Mouse (Mus musculus) CH12.LX (cell line): ENCODE results near the gene P2ry10b. TPM values are rescaled to one million over a fixed set of nuclear protein-coding genes. Genes with fewer than 3 reads are reported as not detected.

Experiments used
- DNase-seq: peaks from one replicate; pipeline ENCODE4 v3.0.0-alpha.2; 2013; ENCODE audit errors: extremely low read depth
- H3K27ac ChIP-seq: 2 replicates; pipeline ENCODE4 v1.5.1; 2012; ENCODE audit warnings: low read depth, mild to moderate bottlenecking, control low read depth, moderate library complexity; ENCODE audit not compliant: insufficient read depth
- H3K27me3 ChIP-seq: replicated peaks from 2 replicates; pipeline ENCODE3; 2012; ENCODE audit warnings: inconsistent platforms
- H3K36me3 ChIP-seq, 2 experiments: replicated peaks in 1 of 2; 2 replicates each; pipeline versions ENCODE3 to v1.6.1; 2012; ENCODE audit warnings: inconsistent platforms in 1 of 2, low read length in 1 of 2, mild to moderate bottlenecking in 1 of 2, mixed read lengths in 1 of 2, moderate library complexity in 1 of 2; ENCODE audit not compliant: control insufficient read depth in 1 of 2, insufficient read depth in 1 of 2
- H3K4me1 ChIP-seq, 2 experiments: 2 replicates each; pipeline ENCODE4 v1.6.1; 2012; ENCODE audit warnings: inconsistent platforms in 1 of 2, moderate library complexity in 1 of 2; ENCODE audit not compliant: insufficient read depth in 2 of 2, control insufficient read depth in 1 of 2
- H3K4me2 ChIP-seq: 2 replicates; pipeline ENCODE4 v1.6.1; 2012; ENCODE audit warnings: low read depth, mild to moderate bottlenecking, control low read depth; ENCODE audit not compliant: poor library complexity, insufficient read depth, severe bottlenecking
- H3K4me3 ChIP-seq, 3 experiments: fragments of 150-350 bp in 1 of 3; sonication (generic) in 1 of 3; replicated peaks in 1 of 3; 2 replicates each; pipeline versions ENCODE3 to v1.5.1; 2011 to 2012; ENCODE audit warnings: low read depth in 2 of 3, low read length in 2 of 3, mild to moderate bottlenecking in 2 of 3, moderate library complexity in 2 of 3, control low read depth in 1 of 3, improper control_type of control experiment in 1 of 3, inconsistent platforms in 1 of 3, mixed read lengths in 1 of 3; ENCODE audit not compliant: poor library complexity in 1 of 3
- H3K79me2 ChIP-seq: replicated peaks from 2 replicates; pipeline ENCODE4 v1.6.1; 2012; ENCODE audit warnings: mild to moderate bottlenecking, moderate library complexity; ENCODE audit not compliant: control insufficient read depth, poor library complexity, insufficient read depth, severe bottlenecking; ENCODE audit errors: extremely low read depth
- H3K9ac ChIP-seq: 2 replicates; pipeline ENCODE4 v1.6.1; 2012; ENCODE audit warnings: low read depth, mild to moderate bottlenecking, control low read depth, moderate library complexity; ENCODE audit not compliant: insufficient read depth
- H3K9me3 ChIP-seq: replicated peaks from 2 replicates; pipeline ENCODE3; 2012; ENCODE audit warnings: low read length, inconsistent platforms, mixed read lengths
- CHD2 ChIP-seq: IDR thresholded peaks from 2 replicates; pipeline ENCODE4 v1.6.1; 2011; ENCODE audit warnings: low read length, improper control_type of control experiment
- EP300 ChIP-seq: IDR thresholded peaks from 2 replicates; pipeline ENCODE4 v1.6.1; 2011; ENCODE audit warnings: low read length, improper control_type of control experiment
- JUN ChIP-seq: IDR thresholded peaks from 2 replicates; pipeline ENCODE4 v1.6.1; 2011; ENCODE audit warnings: low read depth, mild to moderate bottlenecking, low read length, improper control_type of control experiment, moderate library complexity; ENCODE audit not compliant: insufficient read depth
- JUND ChIP-seq: conservative IDR thresholded peaks from 2 replicates; pipeline ENCODE4 v1.6.1; 2011; ENCODE audit warnings: low read depth, low read length, improper control_type of control experiment
- MAZ ChIP-seq: IDR thresholded peaks from 2 replicates; pipeline ENCODE4 v1.6.1; 2012; ENCODE audit warnings: low read depth, mild to moderate bottlenecking, inconsistent platforms, low read length, improper control_type of control experiment, moderate library complexity
- NELFE ChIP-seq: IDR thresholded peaks from 2 replicates; pipeline ENCODE4 v1.6.1; 2011; ENCODE audit warnings: low read depth, low read length, improper control_type of control experiment
- POLR2A ChIP-seq: IDR thresholded peaks from 2 replicates; pipeline ENCODE4 v1.6.1; 2011; ENCODE audit warnings: low read depth, mild to moderate bottlenecking, improper control_type of control experiment, low read length
- POLR2AphosphoS2 ChIP-seq: IDR thresholded peaks from 2 replicates; pipeline ENCODE4 v1.6.1; 2011; ENCODE audit warnings: low read depth, low read length, improper control_type of control experiment
- RAD21 ChIP-seq: IDR thresholded peaks from 2 replicates; pipeline ENCODE4 v1.6.1; 2011; ENCODE audit warnings: low read depth, mild to moderate bottlenecking, low read length, improper control_type of control experiment, moderate library complexity
- RCOR1 ChIP-seq: conservative IDR thresholded peaks from 2 replicates; pipeline ENCODE4 v1.6.1; 2012; ENCODE audit warnings: low read depth, mild to moderate bottlenecking, inconsistent platforms, low read length, improper control_type of control experiment
- SMC3 ChIP-seq: IDR thresholded peaks from 2 replicates; pipeline ENCODE4 v1.6.1; 2011; ENCODE audit warnings: low read depth, low read length, improper control_type of control experiment
- TCF12 ChIP-seq: IDR thresholded peaks from 2 replicates; pipeline ENCODE4 v1.6.1; 2014; ENCODE audit warnings: low read depth, mild to moderate bottlenecking, inconsistent platforms, low read length, improper control_type of control experiment
- ZKSCAN1 ChIP-seq: IDR thresholded peaks from 2 replicates; pipeline ENCODE4 v1.6.1; 2012; ENCODE audit warnings: low read depth, inconsistent platforms, low read length, improper control_type of control experiment, borderline replicate concordance
- ZMIZ1 ChIP-seq: IDR thresholded peaks from 2 replicates; pipeline ENCODE4 v1.6.1; 2012; ENCODE audit warnings: low read depth, mild to moderate bottlenecking, inconsistent platforms, low read length, improper control_type of control experiment
- ZNF384 ChIP-seq: IDR thresholded peaks from 2 replicates; pipeline ENCODE4 v1.6.1; 2012; ENCODE audit warnings: low read depth, low read length, improper control_type of control experiment, inconsistent platforms
- dilution Hi-C: fragments of 300-500 bp; cut with MboI; formaldehyde crosslinking; loops from 2 replicates; pipeline ENCODE4 v1.14.3; 2020; ENCODE audit warnings: low sequenced_read_pairs; ENCODE audit not compliant: extremely low pct_unique_long_range_greater_than_20kb, extremely low pct_ligation_motif_present
- in situ Hi-C: fragments of 300-500 bp; cut with MboI; formaldehyde crosslinking; loops from 3 replicates; pipeline ENCODE4 v1.14.3; 2019; ENCODE audit warnings: low sequenced_read_pairs, low pct_ligation_motif_present, low pct_unique_long_range_greater_than_20kb, mixed read lengths
- polyA plus RNA-seq: library from polyadenylated mRNA; unstranded; fragments of >175 nt; gene quantifications from 2 replicates; pipeline ENCODE4 v1.2.1, GENCODE M21; 2012; ENCODE audit warnings: low read depth; ENCODE audit not compliant: insufficient read length
- total RNA-seq, 2 experiments: library from RNA; depleted of rRNA; stranded (reverse); fragments of 300-350 nt in 1 of 2; fragments of >200 nt in 1 of 2; gene quantifications; 2 replicates each; pipeline ENCODE4 v1.2.3; 2012 to 2014

P2ry10b gene
- total and polyA plus RNA-seq, 3 experiments, result 1.2 to 2.7 (median 1.3) TPM

DNA sequence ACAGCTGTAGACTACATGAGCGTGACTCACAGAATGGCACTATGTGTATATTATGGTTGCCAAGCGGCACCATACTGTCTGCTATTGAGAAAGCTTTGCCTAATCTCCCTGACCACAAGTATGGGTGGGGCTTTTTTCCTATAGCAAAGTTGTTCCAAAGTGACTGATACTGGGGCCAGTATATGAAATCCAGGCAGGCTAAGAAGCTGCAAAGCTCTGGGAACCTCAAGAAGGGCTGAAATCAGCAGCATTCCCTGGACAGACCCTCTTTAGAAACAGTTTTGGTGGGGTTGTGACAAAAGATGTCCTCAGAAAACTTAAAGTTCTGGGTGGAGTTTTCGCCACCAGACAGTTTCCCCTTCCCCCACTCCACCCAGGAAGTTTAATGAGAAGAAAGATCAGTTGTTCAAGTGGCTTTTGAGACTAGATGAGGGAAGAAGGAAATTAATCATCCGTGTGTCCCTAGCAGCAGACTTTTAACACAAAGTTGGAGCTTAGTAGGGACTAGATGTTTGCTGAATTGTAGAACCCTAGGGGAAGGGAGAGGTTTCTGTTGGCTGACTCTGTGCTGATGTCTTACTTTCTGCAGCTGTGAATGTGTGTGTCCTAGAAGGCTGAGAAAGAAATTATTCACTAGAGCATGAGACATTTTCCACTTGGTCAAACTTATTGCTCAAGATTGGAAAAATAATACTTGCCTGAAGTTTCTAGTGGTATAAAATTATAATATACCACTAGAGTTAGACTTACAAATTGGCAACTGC lies 2.2 kb downstream of the P2ry10b start:
- H3K79me2 ChIP-seq, result no peaks in the 10 kb centered on the region
- H3K4me1 ChIP-seq, result no peaks in the 10 kb centered on the region
- H3K27ac ChIP-seq, result no peak overlapping the region
- H3K4me3 ChIP-seq, result peak overlapping the region; percentile 19 to 45 (median 44)
- TF ChIP-seq RAD21 (no peak), ZKSCAN1 (peak; percentile 76), CHD2 (0 out of 2 replicates have a peak, but pooled peaks have one; percentile 28), EP300 (0 out of 2 replicates have a peak, but pooled peaks have one; percentile 38)
- TF ChIP-seq, all 38 proteins: peak for 3
- in situ Hi-C loops, result loop anchor here (25.0 kb wide), 3 partner anchors 139 to 339 kb away; no protein-coding TSS in a partner anchor
- peak overlapping the region; percentile 55 for H3K4me2 ChIP-seq
- dilution Hi-C loops, result no loop called here
- DNase-seq, result peak; percentile 61
- no peaks in the 10 kb centered on the region for H3K27me3 ChIP-seq
- peak overlapping the region; percentile 53 for H3K9ac ChIP-seq
- H3K9me3 ChIP-seq, result no peaks in the 10 kb centered on the region
- H3K36me3 ChIP-seq, result no peaks in the 10 kb centered on the region

DNA sequence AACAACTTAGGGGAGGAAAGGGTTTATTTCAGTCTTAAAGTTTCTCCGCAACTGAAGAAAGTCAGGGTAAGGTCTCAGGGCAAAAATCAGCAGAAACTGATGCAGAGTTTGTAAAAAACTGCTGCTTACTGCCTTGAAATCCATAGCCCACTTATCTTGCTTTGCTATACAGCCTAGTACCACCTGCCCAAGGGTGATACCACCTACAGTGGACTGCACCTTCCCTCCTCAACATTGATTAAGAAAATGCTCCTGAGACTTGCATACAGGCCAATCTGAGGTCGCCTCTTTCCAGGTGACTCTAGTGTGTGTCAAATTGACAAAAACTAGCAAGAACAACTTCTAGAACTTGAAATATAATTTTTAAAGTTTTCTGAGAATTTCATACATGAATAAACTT lies 7.3 kb downstream of the P2ry10b start:
- Histone ChIP-seq H3K9ac (no peak overlapping the region), H3K79me2 (no peaks in the 10 kb centered on the region), H3K9me3 (no peaks in the 10 kb centered on the region), H3K4me1 (no peaks in the 10 kb centered on the region), H3K4me2 (no peak overlapping the region), H3K4me3 (no peak overlapping the region), H3K27me3 (no peaks in the 10 kb centered on the region), H3K27ac (no peak overlapping the region), H3K36me3 (no peaks in the 10 kb centered on the region)
- in situ Hi-C loops (loop anchor here (25.0 kb wide), 3 partner anchors 144 to 344 kb away; no protein-coding TSS in a partner anchor), dilution Hi-C loops (no loop called here)
- no peak for TF ChIP-seq CHD2
- TF ChIP-seq POLR2A, result no peak
- no peak for TF ChIP-seq RCOR1
- TF ChIP-seq ZKSCAN1, result no peak
- TF ChIP-seq JUN, result no peak
- TF ChIP-seq ZNF384, result no peak
- no peak for TF ChIP-seq ZMIZ1
- no peak for TF ChIP-seq JUND
- no peak for TF ChIP-seq TCF12
- no peak for TF ChIP-seq SMC3
- TF ChIP-seq NELFE, result no peak
- no peak for TF ChIP-seq POLR2AphosphoS2
- no peak for TF ChIP-seq MAZ
- DNase-seq, result no peak
